Mouse (Mus musculus): ENCODE measurements around the gene Golph3. TPM values are rescaled to one million over a fixed set of nuclear protein-coding genes. Genes with fewer than 3 reads are reported as not detected.

Golph3 gene
- polyA plus RNA-seq, 2 experiments: 35.2 to 58.4 TPM

DNA sequence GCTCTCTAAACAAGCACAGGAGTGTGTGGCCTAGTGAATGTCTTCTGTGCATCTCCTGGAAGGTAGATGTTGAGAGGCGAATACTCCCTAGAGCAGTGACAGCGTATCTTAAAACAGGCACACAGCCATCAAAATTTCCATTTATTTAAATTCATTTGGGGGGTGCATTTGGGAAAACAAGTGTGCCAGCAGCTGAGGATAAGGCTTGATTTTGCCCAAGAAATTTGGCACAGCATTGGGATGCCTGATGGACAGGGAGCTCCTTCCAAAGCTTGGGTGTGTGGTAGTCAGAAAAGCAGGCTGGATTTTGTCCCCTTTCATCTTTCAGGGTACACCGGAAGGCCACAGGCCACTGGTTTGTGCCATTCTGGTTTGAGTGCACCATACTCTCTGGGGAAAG lies 48.8 kb downstream of the Golph3 start:
- no peak overlapping the region for H3K4me2 ChIP-seq (ENCODE audit: low read depth)
- H3K27ac ChIP-seq: no peak overlapping the region
- H3K4me1 ChIP-seq (replicated peaks; ENCODE audit: control insufficient read depth in 2 of 2, insufficient read depth in 2 of 2, low read length in 1 of 2): peaks cover 20 to 29% of the 10 kb centered on the region in 2 experiments
- H3K9ac ChIP-seq (replicated peaks): no peak overlapping the region
- ATAC-seq (ENCODE audit: insufficient read depth) (no peak), DNase-seq (ENCODE audit: low read depth in 3 of 3, low spot score in 3 of 3) (no peak)
- H3K9me3 ChIP-seq (ENCODE audit: control insufficient read depth, low read length): no peaks in the 10 kb centered on the region
- 85% methylated on average over 3 of the region's 3 CpGs for WGBS (ENCODE audit: insufficient replicate concordance)
- H3K36me3 ChIP-seq (replicated peaks; ENCODE audit: control insufficient read depth, insufficient read depth, low read depth): no peaks in the 10 kb centered on the region
- no peak overlapping the region for H3K4me3 ChIP-seq (ENCODE audit: insufficient read depth in 1 of 2, low read depth in 2 of 2, low read length in 2 of 2)
- no peaks in the 10 kb centered on the region for H3K27me3 ChIP-seq (ENCODE audit: control insufficient read depth, insufficient read depth, low read length)
- TF ChIP-seq EP300 (IDR thresholded peaks at IDR 0.05; ENCODE audit: low read depth) (no peak), CTCF (IDR thresholded peaks at IDR 0.05; ENCODE audit: low read depth) (no peak)

DNA sequence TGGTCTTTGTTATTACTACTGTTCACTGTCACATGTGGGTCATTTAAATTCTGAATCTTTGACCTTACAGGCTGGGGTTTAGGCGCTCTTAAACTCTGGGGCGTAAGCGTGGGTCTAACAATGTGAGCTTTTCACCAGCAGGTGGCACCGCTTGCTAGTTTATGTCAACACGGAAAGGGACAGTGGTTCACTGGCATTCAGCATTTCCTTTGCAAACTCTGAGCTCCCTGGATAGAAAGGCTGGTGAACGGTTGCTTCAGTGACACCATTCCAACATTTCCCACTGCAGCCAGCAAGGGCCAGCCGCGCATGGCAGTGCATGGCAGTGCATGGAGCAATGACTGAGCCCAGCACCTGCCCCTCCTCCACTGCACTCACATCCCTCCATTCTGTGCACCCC lies 49.9 kb downstream of the Golph3 start:
- ATAC-seq (ENCODE audit: insufficient read depth): no peak
- Histone ChIP-seq H3K4me3 (ENCODE audit: insufficient read depth in 1 of 2, low read depth in 2 of 2, low read length in 2 of 2) (no peak overlapping the region), H3K27ac (no peak overlapping the region), H3K36me3 (replicated peaks; ENCODE audit: control insufficient read depth, insufficient read depth, low read depth) (no peaks in the 10 kb centered on the region), H3K9me3 (ENCODE audit: control insufficient read depth, low read length) (no peaks in the 10 kb centered on the region), H3K4me1 (replicated peaks; ENCODE audit: control insufficient read depth in 2 of 2, insufficient read depth in 2 of 2, low read length in 1 of 2) (peaks cover 18 to 21% of the 10 kb centered on the region in 2 experiments), H3K27me3 (ENCODE audit: control insufficient read depth, insufficient read depth, low read length) (no peaks in the 10 kb centered on the region), H3K4me2 (ENCODE audit: low read depth) (no peak overlapping the region), H3K9ac (replicated peaks) (no peak overlapping the region)
- DNase-seq (ENCODE audit: low read depth in 3 of 3, low spot score in 3 of 3): peak; percentile 41 to 62 (median 51)
- WGBS (ENCODE audit: insufficient replicate concordance): 4% methylated on average over 8 of the region's 8 CpGs
- TF ChIP-seq EP300 (IDR thresholded peaks at IDR 0.05; ENCODE audit: low read depth) (no peak), CTCF (IDR thresholded peaks at IDR 0.05; ENCODE audit: low read depth) (peak; percentile 86)

DNA sequence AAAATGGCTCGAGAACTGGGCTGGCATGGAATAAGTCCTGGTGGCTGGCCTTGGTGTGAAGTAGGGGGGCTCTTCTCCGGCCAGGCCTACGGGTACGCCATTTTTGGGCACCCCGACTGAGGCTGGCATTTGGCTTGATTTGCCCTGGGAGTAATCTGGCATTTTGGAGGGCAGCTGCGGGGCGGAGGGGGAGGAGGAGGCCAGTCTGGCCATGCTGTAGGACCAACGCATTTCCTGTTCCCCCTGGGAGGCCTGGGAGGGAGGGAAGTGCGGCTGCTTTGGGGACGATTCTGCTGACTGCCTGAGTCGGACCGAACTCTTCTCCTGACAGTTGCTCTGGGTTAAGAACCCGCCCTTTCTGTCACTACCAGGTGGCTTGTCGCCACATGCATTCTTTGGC lies 52.2 kb downstream of the Golph3 start:
- H3K4me2 ChIP-seq (ENCODE audit: low read depth): no peak overlapping the region
- no peaks in the 10 kb centered on the region for H3K9me3 ChIP-seq (ENCODE audit: control insufficient read depth, low read length)
- H3K27me3 ChIP-seq (ENCODE audit: control insufficient read depth, insufficient read depth, low read length): no peaks in the 10 kb centered on the region
- DNase-seq (ENCODE audit: low read depth in 3 of 3, low spot score in 3 of 3) (no peak), ATAC-seq (ENCODE audit: insufficient read depth) (no peak)
- H3K9ac ChIP-seq (replicated peaks): no peak overlapping the region
- H3K36me3 ChIP-seq (replicated peaks; ENCODE audit: control insufficient read depth, insufficient read depth, low read depth): no peaks in the 10 kb centered on the region
- no peak overlapping the region for H3K4me3 ChIP-seq (ENCODE audit: insufficient read depth in 1 of 2, low read depth in 2 of 2, low read length in 2 of 2)
- H3K27ac ChIP-seq: no peak overlapping the region
- H3K4me1 ChIP-seq (replicated peaks; ENCODE audit: control insufficient read depth in 2 of 2, insufficient read depth in 2 of 2, low read length in 1 of 2): peaks cover 4 to 8% of the 10 kb centered on the region in 2 experiments; a peak in 3 of 4 replicates
- TF ChIP-seq EP300 (IDR thresholded peaks at IDR 0.05; ENCODE audit: low read depth) (no peak), CTCF (IDR thresholded peaks at IDR 0.05; ENCODE audit: low read depth) (no peak)
- WGBS (ENCODE audit: insufficient replicate concordance): 58% methylated on average over 14 of the region's 14 CpGs

DNA sequence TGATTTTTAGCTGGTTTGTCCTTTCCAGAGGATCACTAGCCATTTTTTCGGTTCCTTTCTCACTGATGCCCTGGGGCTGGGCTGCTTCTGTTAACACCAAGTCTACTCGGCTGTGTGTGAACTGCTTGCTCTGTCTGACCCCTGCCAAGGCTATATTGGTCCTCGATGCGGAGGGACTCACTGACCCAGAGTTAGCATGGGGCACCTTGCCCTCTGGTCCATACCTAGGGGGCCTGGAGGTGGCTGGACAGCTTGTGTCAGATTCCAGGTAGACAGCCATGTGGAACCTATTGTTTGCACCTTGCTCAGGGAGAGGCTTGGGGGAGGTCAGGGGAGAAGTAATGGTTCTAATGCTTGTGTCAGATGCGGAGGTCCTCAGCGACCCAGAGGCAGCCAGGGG lies 52.7 kb downstream of the Golph3 start:
- ATAC-seq (ENCODE audit: insufficient read depth) (no peak), DNase-seq (ENCODE audit: low read depth in 3 of 3, low spot score in 3 of 3) (no peak)
- Histone ChIP-seq H3K27me3 (ENCODE audit: control insufficient read depth, insufficient read depth, low read length) (no peaks in the 10 kb centered on the region), H3K4me3 (ENCODE audit: insufficient read depth in 1 of 2, low read depth in 2 of 2, low read length in 2 of 2) (no peak overlapping the region), H3K36me3 (replicated peaks; ENCODE audit: control insufficient read depth, insufficient read depth, low read depth) (no peaks in the 10 kb centered on the region), H3K4me2 (ENCODE audit: low read depth) (no peak overlapping the region), H3K9ac (replicated peaks) (no peak overlapping the region), H3K27ac (no peak overlapping the region), H3K9me3 (ENCODE audit: control insufficient read depth, low read length) (no peaks in the 10 kb centered on the region), H3K4me1 (replicated peaks; ENCODE audit: control insufficient read depth in 2 of 2, insufficient read depth in 2 of 2, low read length in 1 of 2) (peaks cover 2 to 8% of the 10 kb centered on the region in 2 experiments; a peak in 3 of 4 replicates)
- TF ChIP-seq EP300 (IDR thresholded peaks at IDR 0.05; ENCODE audit: low read depth): no peak
- no peak for TF ChIP-seq CTCF (IDR thresholded peaks at IDR 0.05; ENCODE audit: low read depth)
- WGBS (ENCODE audit: insufficient replicate concordance): 73% methylated on average over 6 of the region's 6 CpGs

DNA sequence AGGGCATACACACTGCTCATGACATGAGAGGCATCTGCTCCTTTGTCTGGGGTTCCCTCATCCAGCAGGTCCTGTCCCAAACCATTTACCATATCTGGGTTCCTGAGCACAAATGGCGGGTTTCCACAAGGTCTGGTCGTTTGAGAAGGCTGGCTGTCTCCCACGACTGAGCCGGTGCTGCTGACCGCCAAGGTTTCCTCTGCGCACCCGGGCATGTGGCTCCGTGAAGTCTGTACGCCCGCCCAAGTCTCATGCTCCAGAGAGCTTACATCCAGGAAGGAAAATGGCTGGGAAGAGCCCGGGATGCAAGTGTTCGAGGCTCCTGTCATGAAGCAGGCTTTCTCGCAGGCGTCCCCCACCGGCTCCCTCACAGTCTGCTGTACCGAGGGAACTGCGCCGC lies 53.7 kb downstream of the Golph3 start:
- H3K36me3 ChIP-seq (replicated peaks; ENCODE audit: control insufficient read depth, insufficient read depth, low read depth): no peaks in the 10 kb centered on the region
- 56% methylated on average over 18 of the region's 18 CpGs for WGBS (ENCODE audit: insufficient replicate concordance)
- H3K27ac ChIP-seq: no peak overlapping the region
- DNase-seq (ENCODE audit: low read depth in 3 of 3, low spot score in 3 of 3) (no peak), ATAC-seq (ENCODE audit: insufficient read depth) (no peak)
- no peaks in the 10 kb centered on the region for H3K27me3 ChIP-seq (ENCODE audit: control insufficient read depth, insufficient read depth, low read length)
- H3K9me3 ChIP-seq (ENCODE audit: control insufficient read depth, low read length): no peaks in the 10 kb centered on the region
- peaks cover 2 to 8% of the 10 kb centered on the region in 2 experiments; a peak in 3 of 4 replicates for H3K4me1 ChIP-seq (replicated peaks; ENCODE audit: control insufficient read depth in 2 of 2, insufficient read depth in 2 of 2, low read length in 1 of 2)
- H3K9ac ChIP-seq (replicated peaks): no peak overlapping the region
- TF ChIP-seq EP300 (IDR thresholded peaks at IDR 0.05; ENCODE audit: low read depth) (no peak), CTCF (IDR thresholded peaks at IDR 0.05; ENCODE audit: low read depth) (peak; percentile 9; the same call in 1 of the 2 replicates)
- peak overlapping the region; percentile 80 for H3K4me2 ChIP-seq (ENCODE audit: low read depth)
- peak overlapping the region in 1 of 2 experiments; percentile 51; a peak in 2 of 4 replicates for H3K4me3 ChIP-seq (ENCODE audit: insufficient read depth in 1 of 2, low read depth in 2 of 2, low read length in 2 of 2)

Data from liver, embryonic 14.5 days (tissue).